Mouse (Mus musculus) liver, adult (tissue): Measurements from ENCODE around the gene Phf20.

Experiments used
- GATA4 ChIP-seq: IDR thresholded peaks from 2 replicates; pipeline ENCODE4 v1.6.1; 2014; ENCODE audit warnings: mild to moderate bottlenecking, low read length; ENCODE audit not compliant: insufficient replicate concordance

Phf20 gene

GRCm38 (mm10) chr2:156191540-156191939 is 4.7 kb upstream of the Phf20 start:
- TF ChIP-seq GATA4: no peak

DNA sequence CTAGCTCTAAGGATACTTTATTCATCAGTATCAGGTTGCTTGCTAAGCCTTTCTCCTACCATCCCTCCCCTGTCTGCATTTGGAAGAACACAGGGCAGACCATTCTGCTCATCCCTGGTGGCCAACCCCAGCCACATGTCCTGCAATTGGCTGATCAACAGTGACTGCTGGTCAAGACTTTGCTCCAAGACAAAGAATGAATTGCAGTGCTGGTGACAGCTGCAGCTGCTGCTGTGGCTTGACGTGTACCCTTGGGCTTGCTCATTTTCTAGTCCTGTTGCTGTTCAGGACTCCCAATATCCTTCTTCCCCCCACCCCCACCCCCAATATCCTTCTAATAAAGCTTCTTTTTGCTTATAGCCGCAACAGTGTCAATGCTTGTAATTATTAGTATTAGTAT is 4.2 kb upstream of the Phf20 start:
- TF ChIP-seq GATA4: no peak

DNA sequence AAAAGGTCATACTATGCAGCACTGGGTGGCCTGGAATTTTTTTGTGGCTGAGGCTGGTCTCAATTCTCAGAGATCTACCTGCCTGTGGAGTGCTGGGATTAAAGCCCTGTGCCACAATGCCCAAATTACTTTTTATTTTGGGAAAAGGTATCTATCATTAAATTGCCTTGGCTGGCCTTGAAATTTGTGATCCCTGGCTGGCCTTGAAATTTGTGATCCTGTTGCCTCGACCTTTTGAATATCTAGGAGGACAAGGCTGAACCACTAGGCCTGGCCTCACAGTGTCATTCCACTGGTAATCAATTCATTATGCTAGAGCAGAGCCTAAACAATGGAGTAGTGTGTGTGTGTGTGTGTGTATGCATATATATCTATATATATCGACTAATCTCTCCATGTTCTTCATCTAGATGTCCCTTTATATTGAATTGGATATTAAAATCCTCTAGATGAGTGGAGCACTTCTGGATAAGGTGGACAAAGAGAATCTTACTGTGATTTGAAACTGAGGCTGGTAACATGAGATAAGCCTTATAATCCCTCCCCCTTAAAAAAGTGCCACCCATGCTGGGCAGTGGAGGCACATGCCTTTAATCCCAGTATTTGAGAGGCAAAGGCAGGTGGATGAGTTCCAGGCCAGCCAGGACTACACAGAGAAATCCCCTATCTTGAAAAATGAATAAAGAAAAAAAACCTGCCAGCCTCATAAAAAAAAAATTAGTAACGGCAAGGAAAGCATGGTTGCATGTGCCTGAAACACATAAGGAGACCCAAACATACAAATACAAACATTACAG is 3.0 kb upstream of the Phf20 start:
- no peak for TF ChIP-seq GATA4

DNA sequence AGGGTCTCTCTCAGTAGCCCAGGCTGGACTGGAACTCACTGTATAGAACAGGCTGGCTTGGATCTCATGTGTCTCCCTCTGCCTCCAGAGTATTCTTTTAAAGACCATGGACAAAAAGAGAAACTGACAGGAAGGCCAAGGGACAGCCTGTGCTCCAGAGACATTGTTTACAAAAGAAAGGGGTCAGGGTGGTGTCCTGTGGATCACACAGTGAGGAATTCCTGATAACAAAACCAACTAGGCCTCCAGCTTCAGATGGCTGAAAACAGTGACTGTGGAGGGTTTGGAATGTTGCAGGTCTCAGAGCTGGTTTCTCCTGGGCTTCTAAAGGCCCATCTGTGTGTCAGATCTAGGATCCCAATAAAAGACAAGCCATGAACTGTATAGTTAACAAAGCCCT is 1.7 kb upstream of the Phf20 start:
- peak; percentile 87 for TF ChIP-seq GATA4

DNA sequence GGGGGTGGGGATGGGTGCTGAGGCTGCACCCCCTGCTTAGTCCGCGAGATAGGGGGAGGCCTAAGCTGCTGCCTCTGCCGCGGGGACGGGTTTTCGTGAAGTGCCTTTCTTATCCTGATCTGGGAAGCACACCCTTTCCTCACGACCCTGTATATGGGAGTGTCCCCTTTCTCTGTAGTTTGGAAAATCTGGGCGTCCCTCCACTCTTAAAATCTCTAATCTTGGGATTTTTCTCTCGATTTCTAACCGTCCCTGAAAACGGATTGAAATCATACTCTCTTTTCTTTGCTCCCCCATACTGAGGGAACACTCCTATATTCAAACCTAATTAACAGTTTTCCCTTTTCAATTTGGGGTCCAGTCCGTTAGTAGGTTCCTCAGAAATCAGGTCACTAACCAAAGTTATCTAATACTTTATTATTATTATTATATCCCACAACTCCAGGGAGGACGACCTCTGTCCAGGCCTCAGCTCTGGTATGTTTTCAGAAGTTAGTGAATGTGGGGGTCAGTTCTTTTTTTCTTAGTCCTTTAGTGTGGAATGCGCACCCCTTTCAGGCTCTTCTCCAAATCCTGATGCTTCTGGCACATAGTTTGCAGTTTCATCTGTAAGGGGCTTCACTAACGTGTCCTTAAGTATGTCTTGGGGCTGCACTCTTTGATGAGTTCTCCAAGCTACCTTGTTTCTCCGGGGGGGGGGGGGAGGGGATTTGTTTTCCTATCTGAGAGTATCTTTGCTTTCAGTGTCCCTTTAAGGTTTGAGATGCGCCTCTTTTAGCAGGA is 1.1 kb downstream of the Phf20 start:
- TF ChIP-seq GATA4: no peak; the same call in 1 of the 2 replicates

DNA sequence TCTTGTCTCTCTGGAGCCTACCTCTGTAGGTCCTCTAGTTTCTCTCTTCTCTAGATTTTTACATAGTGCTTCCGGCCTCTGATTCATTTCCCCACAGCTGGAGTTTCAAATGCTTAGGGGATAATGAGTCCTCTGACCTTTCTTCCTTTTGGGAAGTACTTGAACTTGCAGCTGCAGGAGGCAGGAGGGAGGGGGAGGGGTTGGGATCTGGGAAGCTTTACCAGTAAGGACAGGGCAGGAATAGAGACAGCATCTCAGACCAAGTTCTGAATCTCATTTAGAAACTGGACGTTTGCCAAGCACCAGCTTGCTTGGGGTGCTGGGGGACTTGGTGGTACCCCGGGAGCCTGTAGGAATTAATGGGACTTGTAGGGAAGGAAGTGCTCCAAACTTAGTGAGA is 3.7 kb downstream of the Phf20 start:
- no peak for TF ChIP-seq GATA4

DNA sequence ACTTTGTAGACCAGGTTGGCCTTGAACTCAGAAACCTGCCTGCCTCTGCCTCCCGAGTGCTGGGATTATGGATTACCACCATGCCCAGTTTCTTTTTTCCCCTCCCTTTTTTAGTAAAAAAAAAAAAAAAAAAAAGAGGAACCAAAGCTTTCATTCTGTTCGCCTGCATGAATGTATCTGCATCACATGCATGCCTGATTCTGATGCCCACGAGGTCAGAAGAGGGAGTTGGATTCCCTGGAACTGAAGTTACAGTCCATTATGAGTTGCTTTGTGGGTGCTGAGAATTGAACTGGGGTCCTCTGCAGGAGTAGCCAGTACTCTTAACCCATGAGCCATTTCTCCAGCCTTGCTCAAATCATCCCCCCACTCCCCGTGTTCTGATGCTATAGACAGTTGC is 5.2 kb downstream of the Phf20 start:
- TF ChIP-seq GATA4: no peak

DNA sequence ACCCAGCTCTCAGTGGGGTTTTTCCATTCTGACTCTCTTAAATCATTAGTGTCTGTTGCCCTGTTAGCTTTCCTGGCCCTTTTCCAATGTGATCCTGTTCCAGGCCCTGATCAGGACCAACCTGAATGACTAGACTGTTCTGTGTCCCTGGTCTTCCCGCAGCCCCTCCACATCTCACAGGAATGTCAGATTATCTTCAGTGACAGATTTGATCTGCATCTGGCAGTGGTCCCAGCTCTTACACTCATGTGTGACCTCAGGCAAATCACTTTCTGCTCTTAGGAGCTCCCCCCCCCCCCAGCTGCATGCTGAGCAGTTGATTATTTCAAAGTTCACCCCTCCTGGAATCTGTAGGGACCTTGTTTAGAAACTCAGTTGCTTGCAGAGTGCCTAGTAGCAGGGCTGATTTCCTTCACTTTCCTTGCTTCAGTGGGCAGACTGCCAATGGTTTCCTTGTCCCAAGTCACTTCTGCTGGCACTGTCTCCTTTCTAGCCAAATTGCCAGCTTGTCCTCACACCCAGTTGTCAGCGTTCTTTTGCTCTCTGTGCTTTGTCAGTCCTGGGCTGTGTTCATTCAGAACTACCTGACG is 6.7 kb downstream of the Phf20 start:
- TF ChIP-seq GATA4: no peak; the same call in 1 of the 2 replicates

DNA sequence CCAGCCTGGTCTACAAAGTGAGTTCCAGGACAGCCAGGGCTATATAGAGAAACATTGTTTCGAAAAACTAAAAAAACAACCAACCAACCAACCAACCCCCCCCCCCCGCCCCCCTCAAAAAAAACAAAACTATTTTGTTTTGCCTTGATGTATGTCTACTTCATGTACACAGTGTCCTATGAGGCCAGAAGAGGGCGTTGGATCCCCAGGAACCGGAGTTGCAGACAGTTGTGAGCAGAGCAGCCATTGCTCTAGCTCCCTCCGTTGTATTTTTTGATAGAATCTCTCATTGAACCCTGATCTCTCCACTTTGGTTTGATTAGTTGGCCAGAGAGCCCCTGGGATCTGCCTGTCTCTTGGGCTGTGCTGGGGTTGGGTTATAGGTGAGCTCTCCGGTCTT is 7.7 kb downstream of the Phf20 start:
- no peak for TF ChIP-seq GATA4

DNA sequence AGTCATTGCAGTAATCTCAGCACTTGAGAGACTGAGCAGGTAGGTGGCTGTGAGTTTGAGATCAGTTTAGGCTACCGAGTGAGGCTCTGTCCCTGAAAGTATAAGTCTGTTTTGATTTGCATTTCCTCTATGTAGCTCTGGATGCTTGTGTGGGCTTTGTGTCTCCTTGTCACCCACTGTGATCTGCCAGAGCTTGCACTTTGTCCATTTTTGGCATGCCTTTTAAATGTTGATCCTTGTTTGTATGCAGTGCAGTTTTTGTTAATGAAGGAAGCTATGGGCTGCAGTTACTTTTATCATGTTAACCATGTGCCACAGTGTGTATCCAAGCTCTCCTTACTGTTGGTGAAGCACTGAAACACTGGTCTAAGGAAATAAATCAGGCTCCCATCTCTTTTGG is 21.5 kb downstream of the Phf20 start:
- TF ChIP-seq GATA4: no peak

DNA sequence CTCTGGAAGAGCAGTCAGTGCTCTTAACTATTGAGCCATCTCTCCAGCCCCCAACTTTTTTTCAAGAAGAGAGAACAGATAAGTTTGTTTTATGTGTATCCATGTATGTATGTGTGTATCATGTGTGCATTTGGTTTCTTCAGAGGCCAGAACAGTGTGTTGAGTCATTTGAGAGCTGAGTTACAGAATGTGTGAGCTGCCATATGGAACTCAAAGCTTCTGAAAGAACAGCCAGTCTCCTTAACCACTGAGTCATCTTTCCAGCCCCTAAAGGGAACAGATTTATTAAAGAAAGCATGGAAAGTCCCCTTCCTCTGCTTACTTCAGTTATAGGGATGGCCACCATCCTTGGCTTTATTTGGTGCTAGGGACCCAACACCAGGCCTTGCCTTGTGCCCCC is 25.8 kb downstream of the Phf20 start:
- no peak for TF ChIP-seq GATA4

DNA sequence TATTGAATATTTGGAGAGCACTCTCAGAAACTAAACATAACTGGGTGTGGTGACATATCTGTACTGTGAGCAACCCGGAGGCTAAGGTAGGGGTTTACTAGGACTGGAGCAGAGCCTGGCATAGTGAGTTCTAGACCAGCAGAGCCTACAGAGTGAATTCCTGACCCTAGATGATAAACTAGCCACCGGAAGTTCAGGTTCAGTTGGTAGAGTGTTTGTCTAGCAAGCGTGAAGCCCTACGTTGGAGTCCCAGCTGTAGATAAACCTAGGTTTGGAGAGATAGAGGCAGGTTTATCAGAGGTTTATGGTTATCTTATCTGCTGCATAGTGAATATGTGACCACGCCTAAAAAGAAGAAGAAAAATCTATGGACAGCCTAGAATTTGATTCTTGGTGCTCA is 27.8 kb downstream of the Phf20 start:
- no peak for TF ChIP-seq GATA4

DNA sequence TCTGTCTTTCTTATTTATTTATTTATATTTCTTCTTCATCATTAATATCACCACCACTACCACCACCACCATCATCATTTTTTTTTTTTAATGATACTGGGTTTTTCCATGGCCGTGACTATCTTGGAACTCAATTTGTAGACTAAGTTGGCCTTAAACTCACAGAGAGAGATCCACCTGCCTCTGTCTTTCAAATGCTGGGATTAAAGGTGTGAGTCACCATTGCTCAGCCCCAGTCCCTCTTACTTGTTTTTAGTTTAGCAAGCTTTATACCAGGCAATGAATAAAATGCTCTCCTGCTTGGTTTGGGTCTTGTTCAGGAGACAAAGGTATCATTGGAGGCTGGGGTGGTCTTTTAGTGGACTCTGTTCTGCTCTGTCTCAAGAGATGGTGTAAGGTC is 31.4 kb downstream of the Phf20 start:
- no peak for TF ChIP-seq GATA4

DNA sequence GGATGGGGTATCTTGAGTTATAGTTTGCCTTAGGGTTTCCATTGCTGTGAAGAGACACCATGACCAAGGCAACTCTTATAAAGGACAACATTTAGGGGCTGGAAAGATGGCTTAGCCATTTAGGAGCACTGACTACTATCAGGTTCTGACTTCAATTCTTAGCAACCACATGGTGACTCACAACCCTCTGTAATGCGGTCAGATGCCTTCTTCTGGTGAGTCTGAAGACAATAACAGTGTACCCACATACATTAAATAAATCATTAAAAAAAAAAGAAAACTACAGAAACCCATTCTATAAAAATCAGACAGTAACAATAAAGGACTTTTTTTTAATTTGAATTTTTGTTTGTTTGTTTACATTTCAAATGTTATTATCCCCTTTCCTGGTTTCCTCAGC is 32.9 kb downstream of the Phf20 start:
- no peak for TF ChIP-seq GATA4

GRCm38 (mm10) chr2:156231340-156231739 is 35.1 kb downstream of the Phf20 start:
- TF ChIP-seq GATA4: no peak
